Mouse (Mus musculus) urinary bladder, postnatal 25 days (tissue): ENCODE results near the gene Pcnt.

Experiments
- DNase-seq: peaks from one replicate; pipeline ENCODE4 v3.0.0; 2022; ENCODE audit warnings: low spot score

Gene Pcnt

GRCm38 (mm10) chr10:76442178-76443088 lies at the start of gene Pcnt:
Gene Pcnt (minus strand): TSS chr10:76442786.
- peak; percentile 92 for DNase-seq

GRCm38 (mm10) chr10:76489205-76489604 lies 46.6 kb upstream of the Pcnt start:
- no peak for DNase-seq

- DNase-seq = no peak
These were observed 45.7 kb upstream of the Pcnt start for GRCm38 (mm10) chr10:76488265-76488664.

- no peak for DNase-seq
These were observed 43.7 kb upstream of the Pcnt start for GRCm38 (mm10) chr10:76486302-76486701.

- no peak for DNase-seq
These were observed 38.9 kb upstream of the Pcnt start for GRCm38 (mm10) chr10:76481480-76481879.

GRCm38 (mm10) chr10:76480851-76481250 lies 38.3 kb upstream of the Pcnt start:
- DNase-seq = peak; percentile 27

GRCm38 (mm10) chr10:76473759-76474158 lies 31.2 kb upstream of the Pcnt start:
- no peak for DNase-seq

- DNase-seq = peak; percentile 80
These were observed 25.9 kb upstream of the Pcnt start, which contains the start of the genes Mcm3ap and Ybey for GRCm38 (mm10) chr10:76468203-76469162. Gene Mcm3ap (plus strand): TSS chr10:76468927. Gene Ybey (minus strand): TSS chr10:76469114.

- DNase-seq = no peak
These were observed 20.1 kb upstream of the Pcnt start for GRCm38 (mm10) chr10:76462721-76463120.

- no peak for DNase-seq
These were observed 19.7 kb upstream of the Pcnt start for GRCm38 (mm10) chr10:76462312-76462711.

GRCm38 (mm10) chr10:76461255-76461654 lies 18.7 kb upstream of the Pcnt start:
- no peak for DNase-seq

- DNase-seq = peak; percentile 47
These were observed 12.7 kb upstream of the Pcnt start for GRCm38 (mm10) chr10:76455289-76455688.

GRCm38 (mm10) chr10:76448851-76449250 lies 6.3 kb upstream of the Pcnt start, which contains the start of gene 2610028H24Rik:
Gene 2610028H24Rik (plus strand): TSS chr10:76449081.
- no peak for DNase-seq

- DNase-seq = no peak
These were observed 5.0 kb upstream of the Pcnt start for GRCm38 (mm10) chr10:76447406-76448229.

GRCm38 (mm10) chr10:76445996-76446681 lies 3.6 kb upstream of the Pcnt start:
- no peak for DNase-seq

- no peak for DNase-seq
These were observed 2.3 kb downstream of the Pcnt start, which contains the start of gene AC141477.1 for GRCm38 (mm10) chr10:76440281-76440680. Gene AC141477.1 (minus strand): TSS chr10:76440444.

- no peak for DNase-seq
These were observed 3.3 kb downstream of the Pcnt start for GRCm38 (mm10) chr10:76439107-76439890.

GRCm38 (mm10) chr10:76433925-76434324 lies 8.7 kb downstream of the Pcnt start:
- DNase-seq = no peak

GRCm38 (mm10) chr10:76425674-76426073 lies 16.9 kb downstream of the Pcnt start:
- no peak for DNase-seq

GRCm38 (mm10) chr10:76416811-76417210 lies 25.8 kb downstream of the Pcnt start:
- no peak for DNase-seq
